Mouse (Mus musculus) liver, embryonic 14.5 days (tissue): ENCODE data around the gene BC051665.

Experiments used
- CTCF ChIP-seq: IDR thresholded peaks from 2 replicates; pipeline ENCODE4 v1.5.1; 2016; ENCODE audit warnings: antibody characterized with exemption, low read depth, control low read depth
- EP300 ChIP-seq: IDR thresholded peaks from 2 replicates; pipeline ENCODE4 v1.6.1; 2016; ENCODE audit warnings: antibody characterized with exemption, low read depth

- no peak for TF ChIP-seq EP300
- TF ChIP-seq CTCF = no peak
Observed at GRCm38 (mm10) chr13:60744736-60745135, 41.4 kb downstream of the BC051665 start.
